Mouse (Mus musculus) kidney, adult 2 months (tissue): ENCODE data around the gene Foxn4.

Source experiments
- CTCF ChIP-seq: fragments of 200-500 bp; conservative IDR thresholded peaks from 2 replicates; pipeline ENCODE4 v1.5.1; 2011; ENCODE audit warnings: low read depth, mild to moderate bottlenecking, control low read depth, low read length, moderate library complexity, mixed read lengths; ENCODE audit not compliant: insufficient read depth, insufficient read length
- POLR2A ChIP-seq: fragments of 200-500 bp; IDR thresholded peaks from one replicate; pipeline ENCODE4 v1.6.1; 2011; ENCODE audit warnings: low read depth, low read length, control low read depth

GRCm38 (mm10) chr5:114323105-114323790, 49.6 kb upstream of the Foxn4 start:
- TF ChIP-seq CTCF (no peak), POLR2A (no peak)
